Mouse (Mus musculus) testis, postnatal 14 days (tissue): ENCODE results near the gene Neurl1a.
A peak's percentile ranks its signal among the peaks of the same experiment; 100 is the strongest.
"Not testable (repeated sequence)": the region's sequence is repeated elsewhere in the genome, so short reads cannot be mapped to it uniquely, and the experiment has no call there.

Experiments
- DNase-seq: peaks from one replicate; pipeline ENCODE4 v3.0.0; 2021; ENCODE audit warnings: low spot score

The Neurl1a gene

DNA sequence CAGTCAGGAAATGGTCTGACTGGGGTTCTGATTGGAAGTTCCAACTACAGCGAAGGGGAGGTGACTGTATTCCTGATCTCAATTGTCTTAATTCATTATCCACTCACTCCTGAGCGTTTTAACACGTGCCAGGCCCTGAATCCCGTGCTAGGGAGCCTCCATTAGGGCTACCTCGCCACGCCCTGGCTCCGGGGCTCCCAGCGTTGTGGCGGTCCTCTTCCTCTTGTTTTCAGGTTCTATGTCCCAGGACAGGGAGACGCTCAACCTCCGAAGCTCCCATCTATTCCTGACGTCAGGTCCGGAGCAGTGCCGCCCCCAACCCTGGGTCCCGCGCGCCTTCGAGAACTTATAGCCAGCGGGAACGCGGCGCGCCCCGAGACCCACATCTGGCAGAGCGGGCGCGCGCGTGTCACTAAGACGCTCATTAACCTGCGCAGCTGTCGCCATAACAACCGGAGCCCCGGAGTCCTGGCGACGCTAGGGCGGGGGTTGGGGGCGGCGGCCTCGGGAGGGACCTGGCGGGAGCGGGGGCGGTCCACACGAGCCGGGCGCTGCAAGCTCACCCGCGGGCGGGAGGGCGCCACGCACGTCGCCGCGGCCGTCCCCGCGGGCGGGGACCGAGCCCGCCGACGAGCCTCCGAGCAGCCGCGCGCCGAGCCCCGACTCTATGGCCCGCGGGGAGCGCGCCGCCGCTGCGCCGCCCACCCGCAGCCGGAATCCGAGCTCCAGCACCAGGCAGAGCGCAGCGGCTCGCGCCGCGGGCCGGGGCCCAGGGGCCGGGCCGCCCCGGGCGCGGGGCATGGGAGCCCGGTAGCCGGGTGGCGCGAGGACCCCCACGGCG, at the start of gene Neurl1a:
Gene Neurl1a, plus strand, starts transcription at position 390 of the 841 bp plus-strand sequence.
- peak; percentile 13 for DNase-seq

DNA sequence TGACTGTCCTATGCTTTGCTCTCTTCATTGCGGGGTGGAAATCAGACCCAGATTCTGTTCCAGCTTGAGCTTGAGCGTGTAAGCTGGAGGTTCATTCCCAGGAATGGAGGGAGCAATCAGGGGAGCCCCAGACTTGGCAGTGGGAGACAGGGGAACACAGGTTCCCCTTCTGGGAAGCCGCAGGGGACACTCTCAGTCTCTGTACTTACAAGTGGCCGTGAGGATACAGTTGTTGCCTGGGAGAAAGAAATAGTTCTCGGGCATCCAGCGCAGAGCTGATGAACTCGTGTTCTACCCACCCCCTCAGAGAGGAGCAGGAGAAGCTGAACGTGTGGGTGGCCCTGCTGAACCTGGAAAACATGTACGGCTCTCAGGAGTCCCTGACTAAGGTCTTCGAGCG, 49.8 kb upstream of the Neurl1a start:
- no peak for DNase-seq

DNA sequence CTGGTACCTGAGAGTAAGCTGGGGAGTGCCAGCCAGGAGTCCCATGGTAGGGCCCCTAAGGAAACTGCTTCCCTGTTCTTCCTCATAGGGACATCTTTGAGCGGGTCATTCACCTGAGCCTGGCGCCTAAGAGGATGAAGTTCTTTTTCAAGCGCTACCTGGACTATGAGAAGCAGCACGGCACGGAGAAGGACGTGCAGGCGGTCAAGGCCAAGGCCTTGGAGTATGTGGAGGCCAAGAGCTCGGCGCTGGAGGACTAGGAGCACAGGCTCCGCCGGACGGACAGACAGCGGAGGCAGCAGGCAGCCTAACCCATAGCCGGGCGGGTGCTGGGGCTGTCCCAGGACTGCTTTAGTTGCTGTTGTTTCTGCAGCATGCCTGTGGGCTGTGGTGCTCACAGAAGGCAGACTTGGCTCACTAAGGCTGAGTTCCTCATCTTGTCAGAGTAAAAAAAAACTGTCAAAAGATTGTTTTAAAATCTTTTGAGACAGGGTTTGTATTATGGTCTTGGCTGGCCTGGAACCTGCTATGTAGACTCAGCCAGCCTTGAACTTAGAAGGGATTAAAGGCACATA, 48.0 kb upstream of the Neurl1a start:
- DNase-seq: no peak

DNA sequence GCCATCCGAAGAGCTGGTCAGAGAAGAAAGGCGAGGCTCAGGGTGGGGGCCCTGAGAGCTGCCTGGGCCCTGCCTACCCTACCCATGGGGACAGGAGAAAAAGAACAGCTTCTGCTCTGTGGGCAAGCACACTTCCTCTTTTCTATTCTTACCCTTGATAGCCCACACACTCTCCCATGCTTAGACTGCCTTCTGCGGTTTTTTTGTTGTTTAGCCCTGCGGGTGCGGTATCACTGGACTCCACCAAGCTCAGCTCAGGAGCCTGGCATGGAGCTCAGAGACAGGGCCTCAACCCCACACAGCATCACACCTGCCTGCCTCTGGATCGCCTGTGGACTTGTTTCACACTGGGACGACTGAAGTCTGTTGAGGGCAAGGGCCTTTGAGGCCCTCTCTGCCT, 45.5 kb upstream of the Neurl1a start:
- no peak for DNase-seq

DNA sequence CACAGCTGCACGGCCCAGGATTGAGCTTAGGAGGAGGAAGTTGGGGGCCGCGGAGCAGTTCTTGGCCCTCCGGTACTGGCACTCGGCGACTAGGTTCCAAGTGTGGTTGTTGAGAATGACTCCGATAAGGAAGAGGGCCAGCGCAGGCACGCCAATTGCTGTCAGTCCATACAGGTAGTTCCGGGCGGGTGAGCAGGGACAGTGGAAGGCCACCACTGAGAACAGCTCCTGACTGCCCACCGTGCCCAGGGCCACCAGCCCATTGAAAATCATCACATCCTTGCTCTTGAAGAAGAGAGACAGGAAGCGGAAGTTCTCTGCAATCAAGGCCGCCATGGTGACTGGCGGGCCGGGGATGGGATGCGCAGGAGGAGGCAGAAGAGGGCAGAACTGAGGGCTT, 43.1 kb upstream of the Neurl1a start:
- DNase-seq: no peak

DNA sequence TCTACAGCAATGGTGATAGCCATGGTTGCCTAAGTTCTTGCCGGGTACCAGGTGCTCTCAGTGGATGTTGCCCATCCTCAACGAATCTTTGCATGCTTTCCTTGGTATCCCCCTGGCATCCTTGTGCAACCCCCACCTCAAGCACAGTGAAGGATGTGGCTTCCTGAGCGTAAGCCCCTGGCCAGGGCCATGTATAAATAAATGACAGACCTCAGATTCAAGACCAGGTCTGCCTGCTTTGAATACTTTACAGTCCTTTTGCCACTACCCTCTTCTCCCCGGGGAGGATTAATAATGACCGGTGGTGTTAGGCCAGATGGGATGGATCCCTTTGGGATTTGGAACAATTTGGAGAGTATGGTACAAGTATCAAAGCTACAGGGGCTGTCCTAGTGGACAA, 42.5 kb upstream of the Neurl1a start:
- no peak for DNase-seq

DNA sequence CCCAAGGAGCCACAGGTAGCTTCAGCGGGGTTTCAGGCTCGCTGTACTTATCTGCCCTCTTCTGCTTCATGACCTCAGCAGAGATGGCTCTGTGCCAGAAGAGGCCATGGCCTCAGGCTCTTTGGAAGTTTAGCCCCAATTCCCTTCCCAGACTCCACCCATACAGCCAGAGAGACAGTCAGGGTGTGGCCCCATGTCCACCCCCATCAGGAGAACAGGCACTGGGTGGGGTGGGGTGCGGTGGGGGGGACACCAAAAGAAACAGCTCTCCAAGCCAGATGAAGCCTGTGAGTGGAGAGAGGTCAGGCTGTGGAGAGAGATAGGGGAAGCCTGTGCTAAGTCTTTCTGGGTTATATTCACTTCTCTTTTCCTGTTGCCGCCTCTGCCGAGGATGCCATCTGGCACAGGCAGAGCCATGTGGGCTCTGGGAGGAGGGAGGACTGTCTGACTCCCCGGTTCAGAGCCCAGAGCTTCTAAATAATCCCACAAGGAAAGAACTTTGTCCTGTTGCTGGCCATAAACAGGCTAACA, 41.5 kb upstream of the Neurl1a start:
- peak; percentile 48 for DNase-seq

DNA sequence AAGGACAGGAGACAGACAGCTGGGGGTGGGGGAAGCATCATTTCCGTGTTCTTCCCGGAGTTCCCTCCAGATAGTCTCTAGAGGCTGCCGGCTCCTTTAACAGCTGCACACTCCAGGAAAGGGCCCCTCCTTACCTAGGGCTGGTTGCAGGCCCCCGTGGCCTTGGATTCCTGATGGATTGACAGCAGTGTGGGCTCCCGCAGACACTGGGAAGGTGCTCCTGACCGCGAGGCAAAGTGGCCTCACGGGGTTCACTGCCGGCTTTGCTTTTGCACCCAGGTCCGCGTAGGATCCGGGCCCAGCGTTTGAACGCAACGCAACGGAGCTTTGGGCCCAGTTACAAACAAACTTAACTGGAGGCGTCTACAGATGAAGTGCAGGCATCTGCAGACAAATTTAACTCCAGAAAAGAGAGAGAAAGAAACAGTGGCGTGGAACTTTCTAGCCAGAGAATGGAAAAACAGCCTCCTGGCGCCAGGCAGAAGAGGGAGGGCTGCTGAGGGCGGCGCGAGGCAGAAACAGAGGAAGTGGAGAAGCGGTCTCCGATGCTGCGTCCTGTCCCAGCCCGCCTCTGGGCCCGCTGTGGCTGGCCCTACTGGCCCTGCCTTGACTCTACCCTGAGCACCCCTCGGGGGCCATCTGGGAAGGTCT, 40.7 kb upstream of the Neurl1a start, which contains the start of gene Calhm2:
Gene Calhm2, minus strand, starts transcription at position 524 of the 651 bp plus-strand sequence.
- DNase-seq: no peak

DNA sequence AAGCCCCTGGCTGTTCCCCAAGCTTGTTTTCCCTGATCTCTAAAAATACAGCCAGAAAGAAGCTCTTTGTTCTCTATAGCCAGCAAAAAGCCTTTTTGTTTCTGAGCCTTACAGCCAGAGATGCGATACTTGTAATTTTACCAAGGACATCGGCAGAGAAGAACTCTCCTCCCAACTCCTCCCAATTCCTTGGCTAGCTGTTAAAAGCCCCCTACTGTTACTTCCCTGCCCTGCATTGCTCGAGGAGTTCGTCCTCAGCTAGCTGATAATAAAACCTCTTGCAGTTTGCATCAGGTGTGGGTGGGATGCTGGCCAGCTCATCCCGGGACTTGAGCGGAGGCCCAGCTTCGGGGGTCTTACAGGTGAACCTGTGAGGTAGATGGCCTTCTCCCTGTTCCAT, 39.0 kb upstream of the Neurl1a start:
- DNase-seq: not testable (repeated sequence)

DNA sequence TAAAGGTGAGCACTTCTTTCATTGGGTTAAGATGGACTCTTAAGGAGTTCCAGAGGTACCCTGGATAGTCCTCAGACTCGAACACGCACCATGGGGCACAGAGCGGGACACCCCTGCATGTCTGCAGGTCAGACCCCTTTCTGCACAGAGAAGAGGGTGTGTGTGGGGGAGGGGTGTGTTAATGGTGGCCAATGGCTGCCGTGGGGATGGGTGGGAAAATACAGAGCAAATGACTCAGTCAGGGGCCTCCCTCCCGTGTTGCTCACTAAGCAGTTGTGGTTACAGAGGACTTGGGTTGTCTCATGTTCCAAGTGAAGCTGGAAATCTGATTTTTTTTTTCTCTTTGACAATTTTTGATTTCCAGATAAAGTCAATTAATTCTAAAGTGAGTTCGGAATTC, 36.2 kb upstream of the Neurl1a start:
- no peak for DNase-seq

DNA sequence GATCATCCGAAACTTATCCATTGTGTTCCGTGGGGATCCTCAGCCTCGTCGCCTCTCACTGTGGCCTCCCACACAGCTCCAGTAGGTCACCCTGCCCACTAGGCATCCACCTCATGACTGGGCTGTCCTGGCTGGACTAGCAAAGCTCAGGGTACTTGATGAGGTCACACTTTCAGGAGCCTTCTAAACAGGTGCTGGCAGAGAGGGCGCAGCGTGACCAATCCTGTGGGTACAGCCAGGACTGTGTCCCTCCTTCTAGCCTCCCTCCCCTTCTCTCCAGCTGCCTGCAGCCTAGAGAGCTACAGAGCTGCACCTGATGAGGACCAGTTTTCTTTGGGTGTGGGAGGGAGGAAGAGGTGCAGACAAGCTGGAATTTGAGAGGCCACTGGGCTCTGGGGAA, 34.5 kb upstream of the Neurl1a start, which contains the start of gene Calhm1:
Gene Calhm1, minus strand, starts transcription at position 101 of the 400 bp plus-strand sequence.
- DNase-seq: no peak

DNA sequence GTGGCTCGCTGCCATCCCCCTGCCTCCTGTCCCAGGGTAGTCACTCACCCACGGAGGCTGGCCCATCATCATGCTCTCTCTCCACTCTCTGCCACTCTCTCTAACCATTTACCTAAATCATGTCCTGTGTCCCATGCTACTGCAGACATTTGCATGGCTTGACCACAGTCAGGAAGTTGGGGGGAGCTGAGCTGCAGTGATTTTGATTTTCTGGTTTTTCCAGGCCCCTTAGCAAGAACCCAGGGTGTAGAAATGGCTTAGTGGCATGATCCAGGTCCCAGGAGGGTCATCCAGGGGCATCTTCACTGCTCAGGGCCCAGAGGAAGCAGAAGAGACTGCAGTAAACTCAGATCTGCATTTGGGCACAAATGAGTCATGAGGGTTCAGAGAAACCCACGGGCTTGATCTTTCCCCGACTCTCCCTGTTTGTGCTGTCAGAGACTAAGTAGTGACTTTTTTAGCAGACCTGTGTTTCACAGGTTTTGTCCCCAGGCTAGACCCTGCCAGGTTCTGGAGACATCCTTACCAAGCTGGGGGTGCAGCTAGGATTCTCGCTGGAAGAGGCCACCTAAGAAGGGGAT, 30.3 kb upstream of the Neurl1a start:
- DNase-seq: no peak

DNA sequence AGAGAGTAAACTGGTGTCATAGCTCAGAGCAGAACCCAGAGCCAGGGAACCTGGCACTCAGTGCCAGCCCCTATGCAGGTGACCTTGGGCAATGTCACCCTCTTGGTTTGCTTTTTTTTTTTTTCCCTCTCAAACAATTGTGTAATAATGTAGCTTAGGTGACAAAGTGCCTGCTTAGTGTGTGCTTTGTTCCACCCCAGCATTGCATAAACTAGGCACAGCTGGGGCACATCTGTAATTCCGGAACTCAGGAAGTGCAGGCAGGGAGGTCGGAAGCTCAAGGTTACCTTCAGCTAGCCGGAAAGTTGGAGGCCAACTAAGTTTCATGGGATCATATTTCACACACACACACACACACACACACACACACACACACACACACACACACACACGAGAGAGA, 28.8 kb upstream of the Neurl1a start:
- DNase-seq: no peak

DNA sequence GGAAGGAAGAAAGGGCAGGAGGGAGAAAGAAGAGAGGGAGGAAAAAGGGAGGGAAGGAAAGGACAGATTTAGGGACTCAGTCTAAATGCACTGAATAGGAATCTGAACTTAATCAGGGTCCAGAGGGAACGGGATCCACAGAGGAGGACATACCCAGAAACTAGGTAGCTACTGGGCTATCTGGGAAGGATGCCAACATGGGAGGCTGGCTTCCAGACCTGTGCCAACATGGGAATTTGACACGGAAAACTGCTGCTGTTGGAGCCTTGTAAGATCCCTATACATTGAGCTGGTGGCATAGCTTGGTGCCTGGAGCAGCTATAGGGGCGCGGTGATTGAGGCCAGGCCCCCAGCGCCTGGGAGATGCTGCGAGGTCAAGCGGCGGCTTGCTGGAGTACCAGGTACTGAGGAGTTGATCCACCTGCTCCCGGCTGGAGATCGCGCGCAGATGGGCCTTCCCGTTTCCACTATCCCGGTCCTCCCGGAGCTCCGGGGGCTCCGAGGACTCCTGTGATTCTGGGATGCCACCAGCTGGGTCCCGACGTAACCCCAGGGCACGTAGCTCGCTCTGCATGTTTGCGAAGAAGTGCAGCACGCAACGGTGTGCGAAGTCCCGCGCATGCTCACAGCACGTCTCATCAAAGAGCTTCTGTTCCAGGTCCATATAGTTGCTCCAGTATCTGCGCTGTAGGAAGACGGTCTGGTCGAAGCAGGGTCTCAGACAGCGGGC, 27.1 kb upstream of the Neurl1a start:
- no peak for DNase-seq

DNA sequence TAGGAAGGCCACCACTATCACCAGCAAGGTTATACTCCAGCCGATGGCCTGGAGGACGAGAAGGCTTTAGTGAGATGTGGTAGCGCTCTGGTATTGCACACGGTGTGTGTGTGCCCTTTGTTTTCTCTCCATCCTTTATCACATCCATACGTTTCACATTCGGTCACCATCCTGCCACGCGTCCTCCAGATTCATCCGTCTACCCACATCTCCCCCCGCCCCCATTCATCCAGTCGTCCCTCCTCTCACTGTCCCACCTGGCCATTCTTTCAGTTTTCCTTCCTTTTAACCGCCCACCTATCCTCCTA, 26.6 kb upstream of the Neurl1a start:
- DNase-seq: no peak

DNA sequence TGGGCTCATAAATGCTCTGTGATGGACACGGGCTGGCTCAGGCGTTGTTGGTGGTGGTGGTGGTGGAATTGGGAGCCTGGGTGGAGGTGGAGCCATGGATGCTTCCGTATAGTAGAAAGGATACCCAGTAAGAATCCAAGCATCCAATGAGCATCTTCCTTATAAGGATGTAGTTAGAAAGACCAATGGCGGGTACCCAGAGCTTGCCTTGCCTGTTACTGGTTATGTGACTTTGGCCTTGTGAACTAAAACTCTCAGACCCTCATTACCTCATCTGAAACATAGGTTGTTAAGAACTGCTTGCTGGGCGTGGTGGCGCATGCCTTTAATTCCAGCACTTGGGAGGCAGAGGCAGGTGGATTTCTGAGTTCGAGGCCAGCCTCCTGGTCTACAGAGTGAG, 24.9 kb upstream of the Neurl1a start:
- no peak for DNase-seq

DNA sequence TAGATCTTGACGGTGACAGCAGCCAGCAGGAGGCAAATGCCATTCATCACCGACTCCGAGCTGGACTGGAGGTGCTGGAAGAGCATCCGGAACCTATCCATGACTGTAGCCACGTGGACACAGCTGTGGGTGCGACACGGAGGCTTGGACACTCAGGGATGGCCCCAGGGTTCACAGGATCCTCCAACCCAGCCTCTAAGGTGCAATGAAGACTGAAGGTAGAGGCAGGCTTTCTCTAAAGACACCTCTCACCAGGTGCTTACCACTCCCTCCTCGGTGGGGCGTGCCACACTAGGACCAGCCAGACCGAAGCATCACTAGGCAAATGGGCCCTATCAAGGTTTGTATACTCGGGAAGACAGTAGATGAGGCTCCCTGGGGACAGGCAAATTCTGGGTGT, 21.0 kb upstream of the Neurl1a start, which contains the start of gene Calhm3:
Gene Calhm3, minus strand, starts transcription at position 101 of the 400 bp plus-strand sequence.
- no peak for DNase-seq

DNA sequence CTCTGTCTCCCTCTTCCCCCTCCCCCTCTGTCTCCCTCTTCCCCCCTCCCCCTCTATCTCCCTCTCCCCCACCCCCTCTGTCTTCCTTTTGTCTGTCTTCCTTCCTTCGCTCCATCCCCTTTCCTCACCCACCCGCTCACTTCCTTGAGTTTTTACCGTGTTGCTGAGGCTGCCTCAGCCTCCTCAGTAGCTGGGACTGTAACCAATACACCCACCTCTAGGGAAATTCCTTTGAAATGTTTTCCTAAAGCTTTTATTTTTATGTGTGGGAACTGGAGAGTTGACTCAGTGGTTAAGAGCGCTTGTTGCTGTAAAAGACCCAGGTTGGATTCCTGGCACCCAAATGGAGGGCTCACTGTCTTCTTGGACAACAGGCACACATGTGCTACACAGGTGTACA, 17.0 kb upstream of the Neurl1a start:
- no peak for DNase-seq

DNA sequence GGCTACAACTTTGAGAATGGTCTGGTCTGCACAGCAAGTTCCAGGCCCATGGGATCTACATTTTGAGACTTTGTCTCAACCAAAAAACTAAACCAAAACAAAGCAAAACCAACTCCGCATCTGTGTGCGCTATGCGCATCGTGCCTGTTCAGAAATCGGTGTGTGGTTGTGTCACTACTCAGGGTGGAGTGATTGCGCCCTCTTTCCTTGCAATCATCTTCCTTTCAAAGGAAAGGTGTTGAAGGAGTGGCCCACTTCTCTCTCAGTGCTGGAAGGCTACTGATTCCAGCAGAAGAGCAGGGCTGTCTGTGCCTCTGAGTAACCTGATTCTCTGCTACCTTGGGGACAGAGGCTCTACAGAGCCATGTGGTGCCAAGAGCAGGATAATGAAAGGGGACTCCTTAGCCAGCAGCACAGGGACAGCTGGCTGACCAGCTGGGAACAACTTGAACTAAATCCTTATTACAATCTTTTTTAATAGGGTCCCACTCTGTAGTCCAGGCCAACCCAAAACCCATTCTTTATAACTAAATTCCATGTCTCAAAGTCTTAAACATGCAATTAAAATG, 15.4 kb upstream of the Neurl1a start:
- DNase-seq: no peak

DNA sequence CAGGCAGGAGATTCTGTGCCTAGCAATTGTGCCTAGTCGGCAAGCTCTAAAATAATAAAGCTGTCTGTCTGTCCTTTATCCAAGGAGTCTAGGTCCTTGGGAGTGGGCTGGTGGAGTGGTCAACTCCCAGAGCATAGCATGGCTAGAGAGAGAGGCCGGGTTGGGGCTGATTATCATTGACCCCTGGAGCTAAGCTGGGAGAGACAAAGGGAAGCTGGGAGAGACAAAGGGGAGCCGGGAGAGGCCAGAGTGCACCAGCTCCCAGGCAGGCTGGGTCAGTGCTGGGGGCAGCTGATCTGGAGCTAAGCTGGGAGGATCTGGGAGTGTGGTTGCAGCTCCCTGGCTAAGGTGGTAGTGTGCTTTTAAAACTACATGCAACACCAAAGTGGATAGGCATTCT, 11.9 kb upstream of the Neurl1a start:
- no peak for DNase-seq

DNA sequence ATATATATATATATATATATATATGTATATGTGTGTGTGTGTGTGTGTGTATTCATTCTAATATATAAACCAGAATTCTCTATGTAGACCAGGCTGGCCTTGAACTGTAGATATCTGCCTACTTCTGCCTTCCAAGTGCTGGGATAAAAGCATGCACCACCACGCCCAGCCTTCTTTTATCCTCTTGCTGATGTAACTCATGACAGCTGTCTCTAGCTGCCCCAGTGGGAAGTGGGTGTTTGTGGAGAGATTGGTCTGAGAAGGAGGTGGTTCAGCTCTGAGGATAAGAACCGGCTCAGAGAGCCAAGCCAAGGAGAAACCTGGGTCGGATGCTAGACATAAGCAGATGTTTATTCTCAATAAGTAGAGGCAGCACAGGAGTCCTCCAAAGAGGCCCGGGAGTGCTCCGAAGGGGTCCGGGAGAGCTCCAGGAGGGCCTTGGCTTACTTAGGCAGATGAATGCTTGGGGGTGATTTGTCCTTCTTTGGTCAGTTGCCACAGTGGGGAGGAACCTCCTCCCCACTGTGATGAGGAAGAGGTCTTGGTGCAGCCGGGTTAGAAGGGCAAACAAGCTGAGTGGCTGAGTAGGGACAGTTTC, 10.9 kb upstream of the Neurl1a start:
- no peak for DNase-seq
